Mouse (Mus musculus) urinary bladder, postnatal 10 days (tissue): ENCODE data around the gene Adh1.

Experiments used
- DNase-seq: peaks from one replicate; pipeline ENCODE4 v3.0.0; 2022; ENCODE audit warnings: low spot score

The Adh1 gene

DNA sequence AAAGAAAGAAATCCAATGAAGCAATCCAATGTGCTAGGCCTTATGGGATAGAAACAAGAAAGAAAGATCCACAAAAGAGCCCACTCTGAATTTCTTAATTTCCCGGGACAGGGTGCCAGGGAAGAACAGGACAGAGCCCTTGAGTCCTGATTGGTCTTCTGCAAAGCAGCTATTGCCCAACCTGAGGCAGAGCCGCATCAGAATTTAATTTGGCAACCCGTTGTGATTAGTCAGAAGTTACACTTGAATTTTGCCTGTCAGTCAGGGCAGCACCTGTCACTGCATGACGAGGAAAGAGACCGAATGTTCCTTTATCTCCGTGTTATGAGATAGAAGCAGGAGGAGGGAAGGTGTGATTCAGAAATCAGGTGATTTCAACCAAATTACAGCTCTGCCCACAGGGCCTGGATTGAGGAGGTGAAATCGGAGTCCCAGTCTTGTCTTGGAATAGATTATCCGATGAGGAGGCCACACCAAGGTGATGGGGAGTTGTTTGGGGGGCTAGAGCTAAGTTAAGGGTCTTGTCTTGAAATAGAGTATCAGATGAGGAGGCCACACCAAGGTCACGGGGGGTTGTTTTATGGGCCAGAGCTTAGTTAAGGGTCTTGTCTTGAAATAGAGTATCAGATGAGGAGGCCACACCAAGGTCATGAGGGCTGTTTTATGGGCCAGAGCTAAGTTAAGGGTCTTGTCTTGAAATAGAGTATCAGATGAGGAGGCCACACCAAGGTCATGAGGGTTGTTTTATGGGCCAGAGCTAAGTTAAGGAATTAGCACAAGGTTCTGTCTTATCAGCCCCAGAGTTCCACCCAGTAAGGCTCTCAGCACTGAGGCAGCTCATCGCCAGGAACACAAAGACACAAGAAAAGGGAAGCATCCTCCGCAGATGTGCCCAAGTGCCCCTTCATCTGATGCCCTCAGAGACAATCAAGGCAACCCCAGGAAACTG is at the start of gene Adh1:
Adh1 (plus strand) TSS at position 271 of the 949 bp plus-strand sequence.
- DNase-seq: no peak

DNA sequence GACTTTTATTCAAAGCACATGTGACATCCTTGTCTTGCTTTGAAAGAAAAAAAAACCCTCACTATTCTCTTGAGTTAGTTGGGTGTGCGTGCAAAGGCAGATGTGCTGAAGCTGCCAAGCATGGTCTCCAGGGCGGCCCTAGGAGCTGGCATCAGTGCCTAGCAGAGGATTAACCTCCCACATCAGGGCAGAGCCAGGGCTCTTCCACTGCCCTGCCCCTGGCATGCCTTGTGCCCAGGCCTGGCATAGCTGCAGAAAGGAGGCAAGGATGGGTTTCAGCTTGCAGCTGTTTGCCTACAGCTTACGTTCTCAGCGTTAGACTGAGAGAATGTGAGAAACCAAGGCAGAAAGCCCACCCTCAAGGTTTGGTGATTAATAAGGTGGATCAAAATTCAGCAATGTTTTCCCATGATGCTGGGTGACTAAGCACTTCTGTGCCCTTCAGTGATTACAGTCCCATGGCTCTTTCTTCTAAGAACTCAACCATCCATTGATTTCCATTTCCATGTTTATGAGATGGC is 48.3 kb upstream of the Adh1 start:
- no peak for DNase-seq

DNA sequence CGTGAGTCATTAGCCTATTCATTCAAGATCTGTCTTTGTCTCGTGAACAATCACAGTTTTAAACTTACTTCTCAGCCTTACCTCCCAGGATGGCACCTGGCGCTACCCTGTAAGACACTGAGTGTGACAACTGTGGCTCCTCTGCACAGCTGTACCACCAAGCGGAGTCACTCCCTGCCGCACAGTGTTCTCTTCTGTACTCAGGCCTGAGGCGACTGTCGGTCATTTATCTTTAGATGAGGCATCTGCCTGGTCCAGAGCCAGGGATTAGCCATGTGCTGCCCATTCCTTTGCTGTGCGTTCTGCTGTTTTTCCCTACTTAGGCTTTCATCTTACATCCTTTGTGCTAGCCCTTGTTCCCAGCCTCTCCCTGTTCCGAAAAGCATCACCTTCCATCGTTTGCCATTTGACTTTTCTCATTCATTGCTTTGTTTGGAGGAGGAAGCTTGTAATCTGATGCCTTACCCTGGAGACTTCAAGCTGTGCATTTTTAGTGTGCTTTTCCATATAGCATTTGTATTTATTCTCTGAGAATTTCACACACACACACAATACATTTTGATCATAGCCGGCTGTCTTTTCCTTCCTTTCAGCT is 45.3 kb upstream of the Adh1 start:
- DNase-seq: no peak

DNA sequence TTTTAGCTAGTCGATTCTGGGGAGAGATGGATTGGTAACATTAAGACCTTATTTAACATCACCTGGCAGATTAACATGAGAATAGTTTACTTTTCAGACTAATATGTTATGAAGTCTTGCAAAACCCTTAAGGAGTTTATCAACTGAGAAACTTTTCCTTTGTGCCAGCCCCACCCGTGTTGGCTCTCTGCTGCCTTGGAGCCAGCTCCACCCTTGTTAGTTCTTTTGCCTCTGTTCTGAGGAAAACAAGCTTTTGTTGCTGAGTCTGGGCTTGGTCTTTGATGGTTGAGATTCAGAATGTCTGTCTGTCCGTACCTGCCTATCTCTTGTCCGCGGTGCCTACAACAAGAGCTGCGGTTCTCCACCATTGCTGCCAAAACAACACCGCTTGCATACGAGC is 44.7 kb upstream of the Adh1 start:
- DNase-seq: no peak

DNA sequence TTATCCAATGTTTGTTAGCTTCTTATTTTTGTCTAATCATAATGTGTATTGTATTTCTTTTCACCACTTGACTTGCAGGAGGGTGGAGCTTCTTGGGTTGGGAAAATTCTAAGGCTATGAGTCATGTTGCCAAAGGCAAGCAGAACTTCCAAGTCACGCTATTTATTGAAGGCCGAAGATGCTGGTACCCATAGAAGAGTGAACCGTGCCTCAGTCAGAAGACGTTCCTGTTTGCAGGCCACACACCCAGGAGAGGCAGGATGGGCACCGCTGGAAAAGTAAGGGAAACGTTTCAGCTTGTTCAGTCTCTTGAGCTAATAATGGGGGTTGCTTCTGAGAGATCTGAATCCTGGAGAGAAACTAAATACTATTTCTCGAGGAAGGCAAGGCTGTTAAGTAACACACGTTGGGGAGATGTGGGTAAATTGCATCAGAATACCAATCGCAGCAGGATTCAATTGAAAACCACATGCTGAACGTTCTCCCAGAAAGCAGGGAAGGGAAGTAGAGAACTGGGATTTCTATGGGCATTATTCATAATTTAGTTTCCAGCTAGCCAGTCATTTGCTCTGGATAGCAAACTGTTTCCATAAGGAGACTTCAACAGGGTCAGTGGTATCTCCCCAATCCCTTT is 43.0 kb upstream of the Adh1 start, which contains the start of gene Adh7:
Adh7 (plus strand) TSS at position 130 of the 634 bp plus-strand sequence.
- no peak for DNase-seq

DNA sequence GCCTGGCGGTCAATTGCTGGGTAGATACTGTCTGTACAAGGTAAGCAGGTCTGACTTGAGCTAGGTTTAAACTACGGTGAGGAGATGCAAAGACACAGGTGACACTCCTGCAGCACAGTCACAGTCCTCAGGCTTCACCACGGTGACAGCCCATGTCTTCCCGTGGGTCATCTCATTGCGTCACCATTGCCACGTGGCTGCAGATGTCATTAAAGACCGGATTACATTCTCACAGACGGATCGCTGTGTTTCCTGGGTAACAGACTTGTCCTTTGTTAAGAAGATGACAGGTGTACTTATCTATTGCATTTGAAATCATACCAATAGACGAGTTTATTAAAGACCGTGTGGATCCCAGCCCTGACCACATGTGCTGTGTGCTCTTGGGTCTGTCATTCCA is 39.7 kb upstream of the Adh1 start:
- DNase-seq: no peak

DNA sequence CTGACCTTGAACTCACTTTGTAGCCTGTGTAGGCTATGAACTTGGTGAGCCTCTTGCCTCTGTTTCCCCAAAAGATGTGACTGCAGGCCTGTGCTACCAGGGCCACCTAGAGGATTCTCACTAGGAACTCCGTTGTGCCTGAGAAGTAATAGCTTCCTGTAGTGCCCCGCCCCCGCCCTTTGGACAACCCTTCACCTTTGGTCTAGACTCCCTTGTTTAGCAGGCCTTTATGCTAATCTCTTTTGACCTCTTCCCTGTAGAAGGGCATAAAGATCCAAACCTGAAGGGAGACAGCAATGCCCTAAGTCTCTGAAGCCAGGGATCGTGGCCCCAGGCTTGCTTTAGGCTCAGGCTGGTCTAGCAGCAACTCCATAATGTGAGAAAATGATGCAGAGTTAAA is 38.3 kb upstream of the Adh1 start:
- DNase-seq: no peak

DNA sequence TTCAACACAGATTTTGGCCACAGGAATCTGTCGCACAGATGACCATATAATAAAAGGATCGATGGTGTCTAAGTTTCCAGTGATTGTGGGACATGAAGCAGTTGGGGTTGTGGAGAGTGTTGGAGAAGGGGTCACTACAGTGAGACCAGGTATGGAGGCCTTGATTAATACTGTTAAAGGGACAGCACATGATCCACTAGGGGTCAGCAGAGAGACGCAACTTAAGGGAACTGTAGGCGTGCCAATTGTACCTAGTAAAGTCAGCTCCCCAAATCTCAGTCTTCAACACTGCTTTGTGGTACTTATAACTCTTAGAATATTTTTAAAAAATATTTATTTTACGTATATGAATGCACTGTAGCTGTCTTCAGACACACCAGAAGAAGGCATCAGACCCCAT is 37.8 kb upstream of the Adh1 start:
- DNase-seq: no peak

DNA sequence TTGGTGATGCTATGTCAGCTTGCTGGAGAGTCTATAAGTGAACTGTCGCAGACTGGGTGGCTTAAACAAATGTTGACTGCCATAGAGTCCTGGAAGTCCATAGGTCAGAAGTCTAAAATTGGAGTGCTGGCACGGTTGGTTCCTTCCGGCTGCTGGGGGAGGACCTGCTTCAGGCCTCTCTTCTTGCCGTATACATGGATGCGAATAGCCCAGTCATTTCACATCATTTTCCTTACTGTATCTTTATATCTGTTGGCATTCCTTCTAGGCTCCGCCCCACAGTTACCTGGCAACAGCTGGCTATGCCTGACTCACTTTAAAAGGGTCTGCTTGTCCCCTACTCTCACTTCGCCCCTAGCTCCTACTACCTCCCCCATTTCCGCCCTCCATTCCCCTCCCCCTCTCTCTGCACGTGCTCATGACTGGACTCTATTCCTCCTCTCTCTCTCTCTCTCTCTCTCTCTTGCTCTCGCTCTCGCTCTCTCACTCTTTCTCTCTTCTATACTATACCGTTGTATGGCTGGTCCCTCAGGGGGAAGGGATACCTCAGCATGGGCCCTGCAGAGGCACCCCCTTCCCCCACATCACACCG is 36.3 kb upstream of the Adh1 start:
- DNase-seq: no peak

DNA sequence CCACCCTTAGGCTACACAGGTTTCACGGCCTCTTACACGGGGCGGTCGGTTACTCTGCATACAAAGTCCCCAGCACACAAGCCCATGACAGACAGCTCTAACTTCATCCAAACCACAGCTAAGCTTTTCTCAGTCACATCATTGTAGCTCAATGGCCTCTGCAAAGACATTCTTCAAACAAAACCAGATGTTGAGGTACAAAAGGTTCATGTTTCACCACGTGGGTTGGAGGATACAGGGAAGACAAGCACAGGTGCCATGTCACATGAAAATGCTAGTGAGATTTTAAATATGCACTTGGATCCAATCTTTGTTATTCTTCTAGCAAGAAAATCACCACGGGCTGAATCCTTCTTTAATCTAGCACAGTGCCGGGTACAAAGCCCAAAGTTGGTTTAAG is 35.5 kb upstream of the Adh1 start:
- DNase-seq: no peak

DNA sequence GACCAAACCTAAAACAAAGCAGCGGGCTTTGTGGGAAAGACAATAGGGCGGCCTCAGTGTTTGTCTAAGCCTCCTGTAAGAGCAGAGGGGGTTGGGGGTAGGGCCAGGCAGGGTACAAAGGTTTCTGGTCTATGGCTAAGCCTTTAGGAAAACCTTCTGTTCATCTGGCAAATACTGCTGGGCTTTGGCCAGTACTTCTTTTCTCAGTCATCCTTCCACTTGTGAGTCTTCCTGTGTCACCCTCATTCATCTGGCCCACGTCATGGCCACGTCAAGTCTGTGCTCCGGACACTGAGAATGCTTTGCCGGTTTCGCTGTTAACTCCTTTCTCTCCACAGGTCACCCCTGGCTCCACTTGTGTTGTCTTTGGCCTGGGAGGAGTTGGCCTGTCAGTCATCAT is 34.9 kb upstream of the Adh1 start:
- no peak for DNase-seq

DNA sequence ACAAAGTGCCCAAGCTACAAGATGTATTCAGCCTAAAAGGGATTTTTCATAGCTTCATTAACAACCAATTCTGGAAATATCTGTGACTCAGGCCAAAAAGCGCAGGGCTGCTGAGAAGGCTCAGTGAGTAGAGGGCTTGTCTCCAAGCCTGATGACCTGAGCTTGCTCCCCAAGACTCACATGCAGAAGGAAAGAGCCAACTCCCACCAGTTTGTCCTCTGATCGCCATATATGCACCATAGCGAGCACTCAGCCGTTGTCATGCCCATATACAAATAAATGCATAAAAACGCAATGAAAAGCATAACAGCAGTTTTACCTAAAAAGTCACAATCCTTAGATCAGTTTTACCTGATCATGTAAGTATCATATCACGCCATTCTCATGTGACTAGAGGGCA is 34.3 kb upstream of the Adh1 start:
- no peak for DNase-seq

DNA sequence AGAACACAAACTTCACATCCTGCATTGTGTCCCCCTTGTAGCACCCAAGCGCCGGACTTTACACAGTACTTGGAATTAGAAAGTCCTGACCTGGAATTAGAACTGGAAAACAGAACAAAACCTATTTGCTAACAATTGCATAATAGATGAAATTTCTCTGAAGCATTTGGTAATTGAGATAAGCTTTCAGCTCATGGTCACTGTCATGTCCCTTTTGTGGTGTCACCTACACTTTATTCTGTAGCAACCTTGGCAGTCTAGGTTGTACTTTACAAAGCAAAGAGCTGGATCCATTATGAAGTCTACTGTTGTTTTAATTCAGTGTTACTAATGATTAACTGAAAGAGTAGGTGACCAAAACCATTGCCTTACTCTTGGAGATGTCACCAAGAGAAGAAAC is 33.7 kb upstream of the Adh1 start:
- no peak for DNase-seq

DNA sequence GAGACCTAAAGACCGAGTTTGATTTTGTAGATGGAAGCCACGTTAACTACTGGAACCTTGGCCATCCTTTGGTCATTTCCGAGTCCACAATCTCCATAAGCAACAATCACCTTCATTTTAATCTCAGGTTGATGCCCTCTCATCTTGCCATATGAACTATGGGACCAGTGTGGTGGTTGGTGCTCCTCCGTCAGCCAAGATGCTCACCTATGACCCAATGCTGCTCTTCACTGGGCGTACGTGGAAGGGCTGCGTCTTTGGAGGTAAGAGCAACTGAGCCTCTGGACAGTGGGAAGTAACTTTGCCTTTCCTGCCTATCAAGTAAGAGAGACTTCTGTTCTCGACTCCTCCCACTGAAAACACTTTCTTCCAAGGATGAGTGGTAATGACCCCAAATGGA is 33.0 kb upstream of the Adh1 start:
- no peak for DNase-seq

DNA sequence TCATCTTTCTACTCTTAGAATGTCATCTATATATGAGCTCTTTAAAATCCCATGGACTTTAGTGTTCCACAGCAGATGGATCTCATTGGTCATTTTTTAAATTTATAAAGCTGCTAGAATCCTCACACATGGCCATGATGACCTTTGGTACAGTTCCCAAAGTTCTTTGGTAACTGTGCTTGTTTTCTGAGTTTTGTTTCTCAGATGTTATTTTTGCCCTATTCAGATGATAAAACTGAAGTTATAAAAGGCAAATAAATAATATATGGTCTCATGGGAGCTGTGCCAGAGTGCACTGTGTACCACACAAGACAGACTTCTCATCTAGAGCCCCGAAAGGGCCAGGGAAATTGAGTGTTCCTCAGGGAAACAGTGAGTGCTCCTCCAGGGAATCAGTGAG is 31.3 kb upstream of the Adh1 start:
- DNase-seq: no peak

DNA sequence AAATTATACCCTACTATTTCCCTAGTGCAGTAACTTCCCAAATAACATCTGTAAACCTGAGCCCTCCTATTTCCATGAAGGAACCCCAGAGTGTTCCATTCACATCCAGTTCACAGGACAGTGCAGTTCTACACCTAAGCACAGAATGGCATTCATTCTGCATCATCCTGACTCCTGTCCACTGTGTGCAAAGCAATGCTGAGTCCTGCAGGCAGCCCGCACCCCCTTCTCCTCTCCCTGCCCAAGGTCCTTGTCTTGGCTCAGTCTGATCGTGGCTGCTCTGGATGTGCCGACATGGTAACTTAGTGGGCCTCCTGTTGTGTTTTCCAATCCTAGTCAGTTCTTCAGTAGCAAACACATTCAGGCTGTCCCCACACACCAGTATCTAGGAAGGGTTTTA is 30.5 kb upstream of the Adh1 start:
- DNase-seq: no peak

DNA sequence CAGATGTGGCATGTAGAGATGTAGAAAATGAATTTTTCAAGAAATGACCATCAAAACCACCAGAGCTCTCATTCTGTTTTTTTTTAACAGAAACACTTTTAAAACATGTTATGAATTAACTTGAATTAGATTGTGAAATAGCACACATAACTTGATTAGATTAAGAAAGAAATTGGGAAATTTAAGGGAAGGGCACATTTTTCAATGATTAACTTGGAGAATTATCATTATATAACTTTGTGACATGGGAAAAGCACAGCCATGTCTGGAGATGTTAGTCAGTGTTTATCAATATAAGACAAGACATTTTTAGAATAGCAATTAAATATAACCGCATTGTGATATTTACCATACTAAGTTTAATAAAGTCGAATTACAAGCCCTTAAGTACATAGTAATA is 29.3 kb upstream of the Adh1 start:
- no peak for DNase-seq

DNA sequence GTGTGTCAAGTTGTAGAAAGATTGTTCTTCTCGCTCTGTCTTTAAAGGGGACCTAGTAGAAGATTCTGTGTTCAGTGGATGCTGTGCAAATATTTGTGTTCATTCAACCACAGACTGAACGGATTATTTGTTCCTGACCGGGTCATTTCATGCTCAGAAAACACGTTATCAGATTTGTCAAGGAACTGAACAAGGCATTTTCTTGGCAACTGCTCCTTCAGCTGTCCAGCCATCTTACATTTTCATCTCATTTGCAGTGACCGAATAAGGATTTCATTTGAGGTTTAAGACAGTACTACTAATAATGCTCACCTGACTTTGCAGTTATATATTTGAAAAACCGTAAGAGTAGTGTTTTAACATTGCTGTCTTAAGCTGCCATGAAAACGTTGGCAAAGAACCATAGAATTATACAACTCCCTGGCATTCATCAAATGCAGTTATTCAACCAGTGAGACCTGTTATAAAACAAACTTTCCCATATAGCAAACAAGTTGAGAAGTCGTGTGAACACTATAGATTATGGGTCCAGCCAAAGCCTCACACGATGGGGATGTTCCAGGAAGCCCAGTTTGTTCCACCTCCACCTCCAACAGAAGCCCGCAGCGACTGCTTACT is 24.1 kb upstream of the Adh1 start:
- no peak for DNase-seq

DNA sequence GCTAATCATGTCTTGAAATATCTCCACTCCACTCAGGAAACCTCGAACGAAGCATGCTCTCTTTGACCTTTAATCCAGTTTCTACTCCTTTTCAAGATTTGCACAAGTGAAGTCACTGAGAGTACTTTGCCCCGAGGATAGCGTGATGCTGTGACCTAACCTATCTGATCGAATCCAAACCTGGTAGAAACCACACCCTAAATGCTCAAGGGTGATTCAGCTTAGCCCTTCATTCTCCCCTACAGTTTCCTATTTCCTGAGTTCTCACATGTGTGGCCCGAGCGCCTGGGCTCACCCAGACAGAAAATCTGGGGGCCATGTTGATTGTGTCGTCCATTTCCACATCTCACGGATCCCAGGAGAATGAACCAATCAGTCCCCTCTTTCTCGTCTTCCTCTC is 22.7 kb upstream of the Adh1 start:
- DNase-seq: no peak

DNA sequence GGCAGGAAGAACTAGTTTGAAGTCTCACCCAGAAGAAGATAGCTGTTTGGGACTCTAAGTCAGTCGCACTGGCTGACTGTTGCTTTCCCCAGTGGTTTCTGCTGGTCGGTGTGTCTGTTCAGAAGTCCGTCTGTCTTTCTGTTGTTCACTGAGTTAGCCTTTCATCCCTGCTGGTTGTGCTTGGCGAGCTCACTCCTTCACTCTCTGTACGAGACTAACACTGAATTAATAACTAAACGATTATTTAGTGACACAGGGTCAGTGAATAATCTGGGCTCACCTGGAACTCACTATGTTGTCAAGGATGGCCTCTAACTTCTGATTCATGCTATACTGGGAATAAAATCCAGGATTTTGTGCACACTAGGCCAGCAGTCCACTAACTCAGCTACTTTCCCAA is 21.3 kb upstream of the Adh1 start:
- DNase-seq: no peak

DNA sequence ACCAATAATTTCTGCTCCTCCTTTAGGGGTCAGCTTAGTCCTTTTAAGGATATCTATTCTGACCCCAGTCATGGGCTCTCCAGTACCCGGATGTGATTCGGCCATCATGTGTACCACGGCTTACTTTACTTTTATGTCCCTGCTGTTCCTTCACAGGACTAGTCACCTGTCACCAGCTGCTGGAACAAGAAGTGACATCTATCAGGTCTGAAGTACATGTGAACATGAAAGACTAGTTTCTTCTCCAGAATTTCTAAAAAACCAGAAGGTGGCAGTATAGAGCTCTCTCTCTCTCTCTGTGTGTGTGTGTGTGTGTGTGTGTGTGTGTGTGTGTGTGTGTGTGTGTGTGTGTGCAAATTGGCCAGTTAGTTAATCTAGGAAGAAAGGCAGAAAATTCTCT is 20.4 kb upstream of the Adh1 start:
- no peak for DNase-seq

DNA sequence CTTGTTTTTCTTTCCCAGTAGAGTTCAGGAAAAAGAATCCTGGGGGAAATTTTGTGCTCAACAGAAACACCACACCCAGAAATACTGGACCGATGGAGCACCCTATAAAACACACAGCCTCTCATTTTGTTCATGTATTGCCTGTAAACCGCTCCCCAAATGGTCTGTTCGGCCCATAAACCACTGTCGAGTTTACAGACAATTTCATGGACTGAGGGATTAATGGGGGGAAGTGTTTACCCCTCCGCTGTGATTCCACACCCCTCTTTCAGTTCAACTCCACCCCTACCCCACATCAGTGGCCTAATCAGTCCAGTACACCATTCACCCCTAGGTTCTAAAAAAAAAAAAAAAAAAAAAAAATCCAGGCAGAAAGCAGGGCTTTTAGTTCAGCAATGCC is 19.8 kb upstream of the Adh1 start:
- DNase-seq: no peak
